Mouse (Mus musculus) gastrocnemius, postnatal 25 days (tissue): ENCODE results near the gene Ubqln3. TPM values are rescaled to one million over a fixed set of nuclear protein-coding genes. Genes with fewer than 3 reads are reported as not detected.

Experiments used
- DNase-seq: peaks from one replicate; pipeline ENCODE4 v3.0.0; 2022
- long read RNA-seq, 2 experiments: library from polyadenylated mRNA; stranded (forward); transcript quantifications; one replicate each; pipeline ENCODE4 v2.0.0; 2021
- total RNA-seq, 2 experiments: library from RNA; stranded (reverse); gene quantifications; 1 replicate in 1 of 2; 2 replicates in 1 of 2; pipeline ENCODE4 v1.2.3; 2021

The Ubqln3 gene
- not detected for total RNA-seq
- long read RNA-seq, experiment 1, result 0 reads
- long read RNA-seq, experiment 2, result 0 reads

GRCm38 (mm10) chr7:104143179-104143578 lies at the start of gene Ubqln3:
Ubqln3 (minus strand) TSS chr7:104143279.
- no peak for DNase-seq

GRCm38 (mm10) chr7:104191275-104191674 lies 48.2 kb upstream of the Ubqln3 start:
- DNase-seq, result no peak

- DNase-seq, result no peak
Measured at GRCm38 (mm10) chr7:104183292-104183691, 40.2 kb upstream of the Ubqln3 start, which contains the start of gene Olfr648. Olfr648 (minus strand) TSS chr7:104183392.

- no peak for DNase-seq
Measured at GRCm38 (mm10) chr7:104179074-104179473, 36.0 kb upstream of the Ubqln3 start.

- no peak for DNase-seq
Measured at GRCm38 (mm10) chr7:104178422-104179054, 35.5 kb upstream of the Ubqln3 start.

- DNase-seq, result no peak
Measured at GRCm38 (mm10) chr7:104175085-104175484, 32.0 kb upstream of the Ubqln3 start.

GRCm38 (mm10) chr7:104169634-104170204 lies 26.6 kb upstream of the Ubqln3 start:
- no peak for DNase-seq

- no peak for DNase-seq
Measured at GRCm38 (mm10) chr7:104167105-104167504, 24.0 kb upstream of the Ubqln3 start.

GRCm38 (mm10) chr7:104150456-104150855 lies 7.4 kb upstream of the Ubqln3 start, which contains the start of gene Ubqlnl:
Ubqlnl (minus strand) TSS chr7:104150556.
- DNase-seq, result no peak

GRCm38 (mm10) chr7:104137305-104137704 lies 5.8 kb downstream of the Ubqln3 start, which contains the start of gene Olfr643:
Olfr643 (minus strand) TSS chr7:104137405.
- no peak for DNase-seq

- no peak for DNase-seq
Measured at GRCm38 (mm10) chr7:104129726-104130125, 13.4 kb downstream of the Ubqln3 start, which contains the start of gene Ubqln5. Ubqln5 (minus strand) TSS chr7:104129826.

- no peak for DNase-seq
Measured at GRCm38 (mm10) chr7:104104757-104104972, 38.4 kb downstream of the Ubqln3 start, which contains the start of gene Olfr646. Olfr646 (plus strand) TSS chr7:104104873.

GRCm38 (mm10) chr7:104103913-104104756 lies 38.9 kb downstream of the Ubqln3 start:
- DNase-seq, result no peak

Other genes starting within 250 kb of the Ubqln3 start
- not detected for gene Olfr64, start 248.8 kb downstream of the Ubqln3 start, total RNA-seq
- not detected for gene Olfr65, start 239.8 kb downstream of the Ubqln3 start, total RNA-seq
- not detected for gene Olfr631, start 214.5 kb downstream of the Ubqln3 start, total RNA-seq
- gene Olfr632, start 208.9 kb downstream of the Ubqln3 start, total RNA-seq, result not detected
- not detected for gene Olfr633, start 198.8 kb downstream of the Ubqln3 start, total RNA-seq
- not detected for gene Olfr635, start 172.1 kb downstream of the Ubqln3 start, total RNA-seq
- not detected for gene Olfr638, start 144.5 kb downstream of the Ubqln3 start, total RNA-seq
- not detected for gene Olfr639, start 126.0 kb downstream of the Ubqln3 start, total RNA-seq
- gene Olfr640, start 117.7 kb downstream of the Ubqln3 start, total RNA-seq, result not detected
- gene Olfr641, start 107.8 kb downstream of the Ubqln3 start, total RNA-seq, result not detected
- not detected for gene Olfr642, start 90.6 kb downstream of the Ubqln3 start, total RNA-seq
- gene 4930516K23Rik, start 81.8 kb downstream of the Ubqln3 start, total RNA-seq, result not detected
- gene Olfr644, start 71.4 kb downstream of the Ubqln3 start, total RNA-seq, result not detected
- gene Olfr645, start 57.8 kb downstream of the Ubqln3 start, total RNA-seq, result not detected
- gene Olfr646, start 38.4 kb downstream of the Ubqln3 start, total RNA-seq, result not detected
- not detected for gene Ubqln5, start 13.5 kb downstream of the Ubqln3 start, total RNA-seq
- gene Olfr643, start 5.9 kb downstream of the Ubqln3 start, total RNA-seq, result not detected
- gene Ubqlnl, start 7.3 kb upstream of the Ubqln3 start, total RNA-seq, result not detected
- not detected for gene Olfm5, start 21.6 kb upstream of the Ubqln3 start, total RNA-seq
- gene Olfr648, start 40.1 kb upstream of the Ubqln3 start, total RNA-seq, result not detected
- gene Olfr649, start 52.7 kb upstream of the Ubqln3 start, total RNA-seq, result not detected
- gene Trim6, start 75.5 kb upstream of the Ubqln3 start, total RNA-seq, result under 1 TPM in 1 of 2 experiments, not detected in 1; 0.11 TPM
- 1 to 10 TPM; 1.0 to 1.6 TPM for gene Trim34a, start 101.2 kb upstream of the Ubqln3 start, total RNA-seq
- 1 to 10 TPM in 1 of 2 experiments, under 1 TPM in 1; 0.99 to 1.1 TPM for gene Trim5, start 144.8 kb upstream of the Ubqln3 start, total RNA-seq
- 1 to 10 TPM; 2.1 to 3.8 TPM for gene Trim12a, start 172.2 kb upstream of the Ubqln3 start, total RNA-seq
- gene Trim34b, start 186.2 kb upstream of the Ubqln3 start, total RNA-seq, result under 1 TPM in 1 of 2 experiments, not detected in 1; 0.16 TPM
- gene Trim12c, start 210.1 kb upstream of the Ubqln3 start, total RNA-seq, result 1 to 10 TPM; 2.5 TPM
- gene Trim30b, start 226.6 kb upstream of the Ubqln3 start, total RNA-seq, result not detected